ENCODE assay signal across 20 mouse cellular contexts in the genomic region with DNA sequence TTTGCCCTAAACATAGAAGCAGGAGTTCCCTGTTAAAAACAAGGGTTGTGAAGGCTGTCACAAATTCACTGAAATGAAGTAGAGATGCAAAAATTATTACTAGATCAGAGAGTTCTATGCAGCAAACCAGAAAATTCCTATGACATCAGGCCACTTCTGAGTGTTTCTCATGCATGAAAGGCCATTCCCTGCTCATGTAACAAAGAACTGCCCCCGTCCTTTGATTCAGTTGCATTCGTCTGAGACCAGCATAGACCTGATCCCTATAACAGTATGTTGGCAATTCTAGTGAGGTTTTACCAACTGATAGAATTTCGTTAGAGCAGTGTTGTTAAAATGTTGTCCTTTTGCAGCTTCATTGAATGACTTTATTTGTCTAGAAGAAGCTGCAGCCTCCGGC.
A peak's percentile ranks its signal among the peaks of the same experiment; 100 is the strongest.
DNase-seq lines count a peak whose midpoint lies in the region; ATAC-seq and TF ChIP-seq lines count a peak whose summit lies in the region.
"Had no signal": no experiment of that assay in that cellular context is flagged by ENCODE, and none has a peak within 500 bp of the region (broad histone marks: within the 10 kb centered on the region; RNA-seq: fewer than 3 reads in every experiment).

No protein-coding gene starts in this region.

- H3K36me3 ChIP-seq in forebrain, embryonic 14.5 days (ENCODE audit: control insufficient read depth, insufficient read depth, low read length), result no peaks in the 10 kb centered on the region
- no peaks in the 10 kb centered on the region for H3K36me3 ChIP-seq in forebrain, embryonic 10.5 days (replicated peaks)
- H3K36me3 ChIP-seq in hindbrain, postnatal 0 days (ENCODE audit: insufficient read depth, low read length), result no peaks in the 10 kb centered on the region
- no peaks in the 10 kb centered on the region for H3K36me3 ChIP-seq in hindbrain, embryonic 10.5 days
- H3K36me3 ChIP-seq in embryonic facial prominence, embryonic 10.5 days (replicated peaks), result no peaks in the 10 kb centered on the region
- H3K36me3 ChIP-seq: heart, embryonic 10.5 days had no signal

- no peak for ATAC-seq in forebrain, embryonic 14.5 days
- ATAC-seq in hindbrain, postnatal 0 days, result no peak
- ATAC-seq in monocyte, adult 5-6 weeks (replicated peaks; ENCODE audit: insufficient number of reproducible peaks, low FRiP score, low TSS enrichment, poor library complexity, severe bottlenecking), result no peak
- ATAC-seq: activated CD4-positive, CD25-positive, alpha-beta regulatory T cell, adult 4 months; intestine, embryonic 16.5 days had no signal

- no peak for TF ChIP-seq CTCF in hindbrain, postnatal 0 days (IDR thresholded peaks at IDR 0.05; ENCODE audit: low read depth)
- TF ChIP-seq CTCF in layer of hippocampus, adult 2 months (conservative IDR thresholded peaks at IDR 0.05), result no peak

- no peak overlapping the region for H3K9ac ChIP-seq in forebrain, embryonic 14.5 days (ENCODE audit: low read length)
- H3K9ac ChIP-seq in hindbrain, postnatal 0 days (replicated peaks; ENCODE audit: low read length), result no peak overlapping the region
- H3K9ac ChIP-seq: hindbrain, embryonic 14.5 days had no signal

- WGBS in forebrain, embryonic 14.5 days, result 68% methylated on average over 4 of the region's 4 CpGs
- WGBS in forebrain, embryonic 10.5 days, result 84% methylated on average over 4 of the region's 4 CpGs
- WGBS in hindbrain, postnatal 0 days, result 74% methylated on average over 4 of the region's 4 CpGs
- WGBS in hindbrain, embryonic 10.5 days, result 88% methylated on average over 4 of the region's 4 CpGs
- 77% methylated on average over 4 of the region's 4 CpGs for WGBS in embryonic facial prominence, embryonic 10.5 days

- no peaks in the 10 kb centered on the region for H3K9me3 ChIP-seq in forebrain, embryonic 14.5 days (replicated peaks; ENCODE audit: control insufficient read depth, low read length)
- H3K9me3 ChIP-seq in forebrain, embryonic 10.5 days, result peaks cover 4% of the 10 kb centered on the region; the same call in 1 of the 2 replicates
- H3K9me3 ChIP-seq in hindbrain, postnatal 0 days (ENCODE audit: low read length), result no peaks in the 10 kb centered on the region
- H3K9me3 ChIP-seq in hindbrain, embryonic 10.5 days, result peaks cover 6% of the 10 kb centered on the region; the same call in 1 of the 2 replicates
- H3K9me3 ChIP-seq in embryonic facial prominence, embryonic 10.5 days, result peaks cover 3% of the 10 kb centered on the region
- H3K9me3 ChIP-seq: heart, embryonic 10.5 days had no signal

- H3K4me1 ChIP-seq in forebrain, embryonic 14.5 days (ENCODE audit: control insufficient read depth, insufficient read depth, low read length), result peaks cover 3% of the 10 kb centered on the region; the same call in 1 of the 2 replicates
- H3K4me1 ChIP-seq in forebrain, embryonic 10.5 days, result peaks cover 16% of the 10 kb centered on the region; the same call in 1 of the 2 replicates
- no peaks in the 10 kb centered on the region for H3K4me1 ChIP-seq in hindbrain, postnatal 0 days (ENCODE audit: insufficient read depth, low read length)
- peaks cover 12% of the 10 kb centered on the region for H3K4me1 ChIP-seq in hindbrain, embryonic 10.5 days (replicated peaks)
- peaks cover 34% of the 10 kb centered on the region for H3K4me1 ChIP-seq in embryonic facial prominence, embryonic 10.5 days

- H3K27me3 ChIP-seq in forebrain, embryonic 14.5 days (replicated peaks; ENCODE audit: control insufficient read depth, insufficient read depth, low read length), result no peaks in the 10 kb centered on the region
- H3K27me3 ChIP-seq in forebrain, embryonic 10.5 days (ENCODE audit: poor library complexity, severe bottlenecking), result no peaks in the 10 kb centered on the region
- H3K27me3 ChIP-seq in hindbrain, postnatal 0 days (ENCODE audit: insufficient read depth, low read length), result no peaks in the 10 kb centered on the region
- no peaks in the 10 kb centered on the region for H3K27me3 ChIP-seq in hindbrain, embryonic 10.5 days (ENCODE audit: insufficient read depth, poor library complexity, severe bottlenecking)
- H3K27me3 ChIP-seq in embryonic facial prominence, embryonic 10.5 days (replicated peaks; ENCODE audit: low read depth, poor library complexity, severe bottlenecking), result no peaks in the 10 kb centered on the region

- no peak overlapping the region for H3K4me2 ChIP-seq in forebrain, embryonic 14.5 days (ENCODE audit: low read length)
- H3K4me2 ChIP-seq in hindbrain, postnatal 0 days (ENCODE audit: low read depth, low read length), result no peak overlapping the region
- H3K4me2 ChIP-seq: hindbrain, embryonic 14.5 days had no signal

- peak overlapping the region; percentile 67 for H3K27ac ChIP-seq in forebrain, embryonic 14.5 days (ENCODE audit: low read depth, low read length)
- H3K27ac ChIP-seq in forebrain, embryonic 10.5 days, result no peak overlapping the region
- H3K27ac ChIP-seq in hindbrain, postnatal 0 days, result peak overlapping the region; percentile 17; the same call in 1 of the 2 replicates
- no peak overlapping the region for H3K27ac ChIP-seq in hindbrain, embryonic 10.5 days
- H3K27ac ChIP-seq in layer of hippocampus, adult 2 months, result peak overlapping the region; percentile 80
- peak overlapping the region; percentile 5; the same call in 1 of the 2 replicates for H3K27ac ChIP-seq in embryonic facial prominence, embryonic 10.5 days (replicated peaks)
- H3K27ac ChIP-seq: heart, embryonic 10.5 days; hindbrain, embryonic 14.5 days had no signal

- no peak overlapping the region for H3K4me3 ChIP-seq in forebrain, embryonic 14.5 days (ENCODE audit: low read depth, low read length)
- no peak overlapping the region for H3K4me3 ChIP-seq in forebrain, embryonic 10.5 days
- no peak overlapping the region for H3K4me3 ChIP-seq in hindbrain, postnatal 0 days (ENCODE audit: low read length)
- H3K4me3 ChIP-seq in hindbrain, embryonic 10.5 days, result no peak overlapping the region
- no peak overlapping the region for H3K4me3 ChIP-seq in layer of hippocampus, adult 2 months
- H3K4me3 ChIP-seq in embryonic facial prominence, embryonic 10.5 days, result no peak overlapping the region
- H3K4me3 ChIP-seq: heart, embryonic 10.5 days had no signal

- no peak for DNase-seq in forebrain, embryonic 14.5 days (ENCODE audit: low spot score)
- DNase-seq in forebrain, embryonic 10.5 days (ENCODE audit: extremely low spot score, low spot score), result no peak
- DNase-seq in hindbrain, postnatal 0 days (ENCODE audit: low spot score), result no peak
- DNase-seq in hindbrain, embryonic 10.5 days (ENCODE audit: low spot score), result no peak
- DNase-seq in layer of hippocampus, adult 2 months (ENCODE audit: low spot score in 2 of 2), result no peak
- no peak for DNase-seq in layer of hippocampus, adult 8-10 months (ENCODE audit: low spot score in 2 of 2)
- DNase-seq in embryonic facial prominence, embryonic 10.5 days (ENCODE audit: low spot score), result no peak
- DNase-seq: adrenal gland, adult 2 months; adrenal gland, postnatal 25 days; cerebellum, adult 18-20 months; cerebellum, adult 9-11 months; cerebellum, postnatal 36 days; gastrocnemius, postnatal 36 days; heart, adult 18-20 months; heart, postnatal 10 days had no signal

Comparison
In these comparisons a context has a peak if more than half of its experiments do, and no peak if none do; other contexts are left out.
1. H3K27ac ChIP-seq: peak in forebrain, embryonic 14.5 days (single experiment), hindbrain, postnatal 0 days (single experiment), layer of hippocampus, adult 2 months (single experiment) and embryonic facial prominence, embryonic 10.5 days (single experiment); none in forebrain, embryonic 10.5 days (single experiment) and hindbrain, embryonic 10.5 days (single experiment).